Mouse (Mus musculus) liver, embryonic 13.5 days (tissue): ENCODE measurements around the gene Dtl. TPM values are rescaled to one million over a fixed set of nuclear protein-coding genes. Genes with fewer than 3 reads are reported as not detected.

Experiments
- ATAC-seq: fragments of 200-750 bp; cut with Nextera tagmentation; 2 replicates; pipeline ENCODE4 v1.8.0; 2017; ENCODE audit warnings: low read depth, mild to moderate bottlenecking, moderate number of reproducible peaks, moderate library complexity
- DNase-seq: peaks from one replicate; pipeline ENCODE4 v3.0.0; 2022
- H3K27ac ChIP-seq: fragments of 300-500 bp; sonication (generic); 2 replicates; pipeline ENCODE4 v1.5.1; 2015; ENCODE audit warnings: moderate library complexity, mild to moderate bottlenecking, inconsistent platforms
- H3K27me3 ChIP-seq: fragments of 300-500 bp; sonication (generic); 2 replicates; pipeline ENCODE4 v1.6.1; 2015; ENCODE audit warnings: mild to moderate bottlenecking, inconsistent platforms
- H3K36me3 ChIP-seq: fragments of 300-500 bp; sonication (generic); 2 replicates; pipeline ENCODE4 v1.6.1; 2015; ENCODE audit warnings: mild to moderate bottlenecking, inconsistent platforms
- H3K4me1 ChIP-seq: fragments of 300-500 bp; sonication (generic); replicated peaks from 2 replicates; pipeline ENCODE4 v1.6.1; 2015; ENCODE audit warnings: inconsistent platforms
- H3K4me2 ChIP-seq: fragments of 300-500 bp; sonication (generic); 2 replicates; pipeline ENCODE4 v1.6.1; 2015; ENCODE audit warnings: inconsistent platforms, mild to moderate bottlenecking, moderate library complexity
- H3K4me3 ChIP-seq: fragments of 300-500 bp; sonication (generic); replicated peaks from 2 replicates; pipeline ENCODE4 v1.5.1; 2015; ENCODE audit warnings: mild to moderate bottlenecking, inconsistent platforms
- H3K9ac ChIP-seq: fragments of 300-500 bp; sonication (generic); 2 replicates; pipeline ENCODE4 v1.6.1; 2015; ENCODE audit warnings: mild to moderate bottlenecking, inconsistent platforms
- H3K9me3 ChIP-seq: fragments of 300-500 bp; sonication (generic); replicated peaks from 2 replicates; pipeline ENCODE4 v1.6.1; 2016; ENCODE audit warnings: inconsistent platforms
- WGBS: fragments of 180-500 bp; shearing (Covaris S2); methylation state at CpG from one replicate; pipeline ENCODE4 v1.1.7; 2015; ENCODE audit not compliant: insufficient replicate concordance; 5-methylcytosine and 5-hydroxymethylcytosine counted together
- polyA plus RNA-seq: library from polyadenylated mRNA; unstranded; fragments of >200 nt; fragmentation: Nextera tagmentation; extraction: Ambion mirVana; gene quantifications from 2 replicates; pipeline ENCODE4 v1.2.1, GENCODE M21; 2015

Gene Dtl
- polyA plus RNA-seq, 1 experiment from 2014 or later = 36.6 TPM

DNA sequence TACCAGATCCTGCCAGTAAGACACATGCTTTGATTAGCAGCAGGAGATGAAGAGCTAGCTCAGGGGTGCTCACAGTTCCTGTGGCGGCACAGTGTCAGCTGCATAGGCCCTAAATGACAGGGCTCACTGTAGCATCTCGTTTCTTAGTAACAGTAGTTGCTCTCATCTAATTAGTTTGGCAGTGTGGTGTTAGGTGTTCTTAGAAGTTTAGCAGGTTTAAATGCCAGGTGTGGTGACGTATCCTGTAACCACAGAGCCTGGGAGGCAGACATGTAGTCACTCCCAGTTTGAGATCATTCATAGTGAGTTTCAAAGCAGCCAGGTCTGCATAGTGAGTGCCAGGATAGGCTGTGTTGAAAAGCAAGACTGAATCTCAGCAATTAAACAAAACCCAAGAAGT is 4.2 kb upstream of the Dtl start:
- no peak for ATAC-seq
- peaks cover 49% of the 10 kb centered on the region for H3K36me3 ChIP-seq
- 89% methylated on average over 3 of the region's 3 CpGs for WGBS

DNA sequence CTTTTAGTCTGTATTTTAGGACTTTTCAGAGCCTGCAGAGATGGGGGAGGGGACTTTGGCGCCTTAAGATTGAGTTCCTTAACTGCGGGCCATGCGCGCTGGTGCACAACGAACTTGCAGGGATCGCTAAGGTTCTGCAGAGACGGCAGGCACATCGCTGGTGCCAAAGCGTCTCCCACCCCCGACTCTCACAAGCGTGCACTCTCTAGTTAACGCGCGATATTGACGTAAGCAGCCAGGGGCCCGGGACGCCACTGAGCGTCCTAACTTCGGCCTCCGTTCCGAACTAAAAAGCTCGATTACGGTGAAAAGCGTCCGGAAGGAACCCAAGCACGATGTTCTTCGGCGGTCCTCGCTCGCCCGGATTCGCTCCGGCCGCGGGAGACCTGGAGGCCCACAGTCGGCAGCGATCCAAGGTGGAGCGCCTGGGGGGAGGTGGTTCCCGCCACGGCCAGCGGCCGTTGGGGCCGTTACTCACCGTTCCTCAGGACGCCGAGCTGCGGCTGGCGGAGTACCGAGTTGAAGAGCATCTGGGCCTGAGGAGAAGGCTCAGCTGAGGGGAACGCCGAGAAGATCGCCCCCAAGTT is 380 bp downstream of the Dtl start:
- peak overlapping the region; percentile 88 for H3K9ac ChIP-seq
- peak; percentile 30 for ATAC-seq
- peak overlapping the region; percentile 85 for H3K4me2 ChIP-seq
- under 1% methylated on average over 52 of the region's 52 CpGs for WGBS
- H3K4me3 ChIP-seq = peak overlapping the region; percentile 94
- peaks cover 34% of the 10 kb centered on the region for H3K36me3 ChIP-seq
- no peaks in the 10 kb centered on the region for H3K27me3 ChIP-seq
- peak overlapping the region; percentile 84 for H3K27ac ChIP-seq
- H3K9me3 ChIP-seq = no peaks in the 10 kb centered on the region
- H3K4me1 ChIP-seq = peaks cover 39% of the 10 kb centered on the region
- DNase-seq = peak; percentile 65

More for the DNA sequence above, 4.2 kb upstream of the Dtl start:
- Histone ChIP-seq H3K27me3 (no peaks in the 10 kb centered on the region), H3K9ac (no peak overlapping the region), H3K9me3 (no peaks in the 10 kb centered on the region), H3K4me3 (no peak overlapping the region), H3K4me2 (no peak overlapping the region), H3K27ac (no peak overlapping the region), H3K4me1 (peaks cover 20% of the 10 kb centered on the region)
- no peak for DNase-seq

GRCm38 (mm10) chr1:191573906-191574639 is 1.3 kb downstream of the Dtl start:
- WGBS = under 1% methylated on average over 13 of the region's 13 CpGs
- Histone ChIP-seq H3K4me2 (peak overlapping the region; percentile 85), H3K4me1 (peaks cover 39% of the 10 kb centered on the region), H3K36me3 (peaks cover 34% of the 10 kb centered on the region), H3K27ac (peak overlapping the region; percentile 84), H3K27me3 (no peaks in the 10 kb centered on the region), H3K9me3 (no peaks in the 10 kb centered on the region), H3K4me3 (peak overlapping the region; percentile 94), H3K9ac (peak overlapping the region; percentile 88)
- peak; percentile 16 for DNase-seq
- ATAC-seq = no peak

DNA sequence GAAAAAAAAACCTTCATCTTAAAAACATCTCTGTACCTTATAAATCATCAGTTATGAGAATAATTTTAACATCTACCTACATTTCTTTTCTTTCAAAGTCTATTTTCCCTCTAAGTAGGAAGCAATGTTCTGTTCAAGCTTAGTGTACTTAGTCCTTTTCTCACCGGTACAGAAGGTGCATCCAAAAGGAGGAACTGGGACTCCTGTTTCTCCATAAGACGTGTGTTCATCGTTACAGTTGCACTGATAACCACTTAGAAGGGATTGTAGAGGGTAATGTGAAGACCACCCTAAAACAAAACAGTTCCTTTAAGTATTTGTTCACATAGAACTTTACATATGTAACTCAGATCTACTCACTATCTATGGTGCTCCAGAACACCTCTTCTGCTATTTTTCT is 4.9 kb downstream of the Dtl start:
- Histone ChIP-seq H3K27me3 (no peaks in the 10 kb centered on the region), H3K4me2 (no peak overlapping the region), H3K9me3 (no peaks in the 10 kb centered on the region), H3K4me1 (peaks cover 19% of the 10 kb centered on the region), H3K4me3 (no peak overlapping the region), H3K9ac (no peak overlapping the region), H3K27ac (no peak overlapping the region), H3K36me3 (peaks cover 50% of the 10 kb centered on the region)
- WGBS = 64% methylated on average over 3 of the region's 3 CpGs
- ATAC-seq (no peak), DNase-seq (no peak)

GRCm38 (mm10) chr1:191569625-191570024 is 5.7 kb downstream of the Dtl start:
- no peak for ATAC-seq

DNA sequence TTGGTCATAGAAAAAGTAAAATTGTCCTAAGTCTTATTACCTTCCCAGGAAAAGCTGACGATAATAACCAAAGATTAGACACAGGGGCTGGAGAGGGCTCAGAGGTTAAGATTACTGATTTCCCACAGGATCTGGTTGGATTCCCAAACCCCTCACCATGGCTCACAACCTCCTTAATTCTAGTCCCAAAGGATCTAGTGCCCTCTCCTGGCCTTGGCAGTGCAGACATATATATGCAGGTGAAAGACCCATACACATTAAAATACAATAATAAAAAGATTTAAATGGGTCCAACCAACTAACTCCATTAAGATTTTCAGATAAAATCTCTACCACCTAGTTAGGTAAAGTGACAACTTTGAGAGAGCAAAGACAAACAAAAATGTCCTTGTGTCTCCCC is 7.5 kb downstream of the Dtl start:
- no peaks in the 10 kb centered on the region for H3K27me3 ChIP-seq
- 70% methylated on average over 1 of the region's 1 CpGs for WGBS
- H3K27ac ChIP-seq = no peak overlapping the region
- H3K4me3 ChIP-seq = no peak overlapping the region
- no peak overlapping the region for H3K4me2 ChIP-seq
- peaks cover 73% of the 10 kb centered on the region for H3K36me3 ChIP-seq
- H3K9ac ChIP-seq = no peak overlapping the region
- ATAC-seq (no peak), DNase-seq (no peak)
- peaks cover 15% of the 10 kb centered on the region for H3K4me1 ChIP-seq
- no peaks in the 10 kb centered on the region for H3K9me3 ChIP-seq

More at GRCm38 (mm10) chr1:191569625-191570024, 5.7 kb downstream of the Dtl start:
- H3K4me2 ChIP-seq = no peak overlapping the region
- DNase-seq = no peak
- H3K9me3 ChIP-seq = no peaks in the 10 kb centered on the region
- H3K27ac ChIP-seq = no peak overlapping the region
- no peaks in the 10 kb centered on the region for H3K27me3 ChIP-seq
- H3K36me3 ChIP-seq = peaks cover 58% of the 10 kb centered on the region
- 90% methylated on average over 2 of the region's 2 CpGs for WGBS
- H3K9ac ChIP-seq = no peak overlapping the region
- H3K4me3 ChIP-seq = no peak overlapping the region
- H3K4me1 ChIP-seq = peaks cover 19% of the 10 kb centered on the region

GRCm38 (mm10) chr1:191562823-191563365 is 12.4 kb downstream of the Dtl start:
- no peak for ATAC-seq
- no peak overlapping the region for H3K4me2 ChIP-seq
- peaks cover 80% of the 10 kb centered on the region for H3K36me3 ChIP-seq
- H3K4me1 ChIP-seq = 0 out of 2 replicates have a peak, but pooled peaks cover 3% of the 10 kb centered on the region
- no peaks in the 10 kb centered on the region for H3K27me3 ChIP-seq
- H3K27ac ChIP-seq = no peak overlapping the region
- WGBS = 71% methylated on average over 6 of the region's 6 CpGs
- H3K9me3 ChIP-seq = no peaks in the 10 kb centered on the region
- no peak overlapping the region for H3K4me3 ChIP-seq
- H3K9ac ChIP-seq = no peak overlapping the region
- DNase-seq = no peak

DNA sequence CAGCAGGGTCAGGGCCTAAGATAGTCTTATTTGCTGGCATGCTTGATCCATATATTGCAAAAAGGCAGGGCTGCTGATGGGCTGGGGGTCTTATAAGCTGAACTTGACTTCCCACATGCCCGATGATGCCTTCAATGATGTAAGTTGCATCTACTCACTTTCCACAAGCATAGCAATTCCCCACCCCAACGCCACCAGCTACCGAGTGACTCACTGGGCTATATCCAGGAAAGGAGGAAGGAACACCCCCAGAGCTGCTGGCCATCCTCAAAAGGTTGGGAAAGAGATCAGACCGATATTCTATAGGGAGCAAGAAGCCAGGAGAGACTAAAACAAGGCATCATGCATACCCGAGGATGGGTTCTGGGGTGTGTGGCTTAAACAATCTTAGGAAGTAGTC is 15.6 kb downstream of the Dtl start:
- no peak for ATAC-seq
- Histone ChIP-seq H3K4me1 (0 out of 2 replicates have a peak, but pooled peaks cover 3% of the 10 kb centered on the region), H3K4me2 (no peak overlapping the region), H3K27me3 (no peaks in the 10 kb centered on the region), H3K4me3 (no peak overlapping the region), H3K9ac (no peak overlapping the region), H3K27ac (no peak overlapping the region), H3K36me3 (peaks cover 82% of the 10 kb centered on the region), H3K9me3 (no peaks in the 10 kb centered on the region)
- 78% methylated on average over 5 of the region's 5 CpGs for WGBS
- DNase-seq = no peak

GRCm38 (mm10) chr1:191557109-191557508 is 18.2 kb downstream of the Dtl start:
- Histone ChIP-seq H3K36me3 (peaks cover 83% of the 10 kb centered on the region), H3K27me3 (no peaks in the 10 kb centered on the region), H3K4me2 (no peak overlapping the region), H3K4me1 (no peaks in the 10 kb centered on the region), H3K9ac (no peak overlapping the region), H3K9me3 (no peaks in the 10 kb centered on the region), H3K27ac (no peak overlapping the region), H3K4me3 (no peak overlapping the region)
- no peak for ATAC-seq
- no peak for DNase-seq
- WGBS = 76% methylated on average over 8 of the region's 8 CpGs

GRCm38 (mm10) chr1:191550786-191551185 is 24.6 kb downstream of the Dtl start:
- Histone ChIP-seq H3K4me1 (no peaks in the 10 kb centered on the region), H3K27me3 (no peaks in the 10 kb centered on the region), H3K4me2 (no peak overlapping the region), H3K9me3 (no peaks in the 10 kb centered on the region), H3K4me3 (no peak overlapping the region), H3K36me3 (peaks cover 70% of the 10 kb centered on the region), H3K27ac (no peak overlapping the region), H3K9ac (no peak overlapping the region)
- 80% methylated on average over 4 of the region's 4 CpGs for WGBS
- DNase-seq = no peak
- ATAC-seq = no peak

GRCm38 (mm10) chr1:191543747-191544146 is 31.6 kb downstream of the Dtl start:
- H3K4me2 ChIP-seq = no peak overlapping the region
- peaks cover 95% of the 10 kb centered on the region for H3K36me3 ChIP-seq
- WGBS = 54% methylated on average over 3 of the region's 3 CpGs

More at GRCm38 (mm10) chr1:191543747-191544146, 31.6 kb downstream of the Dtl start:
- Histone ChIP-seq H3K4me1 (no peaks in the 10 kb centered on the region), H3K4me3 (no peak overlapping the region), H3K9ac (no peak overlapping the region), H3K27ac (no peak overlapping the region), H3K9me3 (no peaks in the 10 kb centered on the region), H3K27me3 (no peaks in the 10 kb centered on the region)
- no peak for DNase-seq
- 0 out of 2 replicates have a peak, but pooled peaks have one; percentile 34 for ATAC-seq
